Mouse (Mus musculus) CD4-positive, CD25-positive, alpha-beta regulatory T cell, adult 2 months (primary cell): ENCODE results near the gene Prrg2.

Experiments
- DNase-seq: peaks from one replicate; pipeline ENCODE4 v3.0.0-alpha.2; 2012; ENCODE audit warnings: low read depth, low spot score

Prrg2 gene

GRCm38 (mm10) chr7:45012011-45012410 is 50.5 kb downstream of the Prrg2 start:
- no peak for DNase-seq

GRCm38 (mm10) chr7:45008411-45008810 is 54.1 kb downstream of the Prrg2 start:
- DNase-seq, result no peak

DNA sequence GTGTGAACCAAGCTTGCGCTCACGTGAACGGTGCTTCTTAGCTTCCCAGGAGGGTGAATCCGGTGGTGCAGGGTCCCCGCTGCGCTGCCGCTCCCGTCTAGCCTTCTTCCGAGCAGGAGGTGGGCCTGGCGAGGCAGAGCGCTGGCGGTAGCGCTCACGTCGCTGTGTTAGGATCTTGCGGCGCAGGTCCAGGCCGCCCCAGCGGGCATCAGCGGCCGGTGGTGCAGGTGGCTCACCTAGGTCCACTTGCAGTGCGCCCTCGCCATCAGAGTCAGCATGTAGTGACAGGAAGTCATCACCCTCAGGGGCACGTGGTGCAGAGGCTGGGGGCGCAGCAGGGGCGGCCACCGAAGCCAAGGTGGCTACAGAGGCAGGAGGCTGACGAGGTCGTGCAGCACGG is 54.6 kb downstream of the Prrg2 start:
- no peak for DNase-seq

GRCm38 (mm10) chr7:45007141-45007540 is 55.3 kb downstream of the Prrg2 start:
- DNase-seq, result no peak

DNA sequence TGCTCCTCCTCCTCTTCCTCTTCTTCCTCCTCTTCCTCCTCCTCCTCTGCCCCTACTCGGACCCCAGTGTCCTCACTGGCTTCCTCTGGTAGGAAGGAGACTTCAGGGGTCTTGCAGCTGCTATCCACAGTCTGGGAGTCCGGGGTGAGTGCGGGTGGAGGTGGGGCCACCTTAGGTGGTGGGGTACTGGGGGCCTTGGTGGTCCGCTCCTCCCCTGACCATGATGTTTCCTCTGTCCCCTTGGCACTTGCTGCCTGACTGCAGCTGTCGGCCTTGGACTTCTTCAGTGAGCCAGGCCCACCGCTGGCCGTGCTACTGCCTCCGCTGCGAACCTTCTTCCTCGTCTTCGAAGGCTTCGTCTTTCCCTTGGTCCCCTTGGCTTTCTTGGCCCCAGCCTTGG is 56.0 kb downstream of the Prrg2 start:
- no peak for DNase-seq

DNA sequence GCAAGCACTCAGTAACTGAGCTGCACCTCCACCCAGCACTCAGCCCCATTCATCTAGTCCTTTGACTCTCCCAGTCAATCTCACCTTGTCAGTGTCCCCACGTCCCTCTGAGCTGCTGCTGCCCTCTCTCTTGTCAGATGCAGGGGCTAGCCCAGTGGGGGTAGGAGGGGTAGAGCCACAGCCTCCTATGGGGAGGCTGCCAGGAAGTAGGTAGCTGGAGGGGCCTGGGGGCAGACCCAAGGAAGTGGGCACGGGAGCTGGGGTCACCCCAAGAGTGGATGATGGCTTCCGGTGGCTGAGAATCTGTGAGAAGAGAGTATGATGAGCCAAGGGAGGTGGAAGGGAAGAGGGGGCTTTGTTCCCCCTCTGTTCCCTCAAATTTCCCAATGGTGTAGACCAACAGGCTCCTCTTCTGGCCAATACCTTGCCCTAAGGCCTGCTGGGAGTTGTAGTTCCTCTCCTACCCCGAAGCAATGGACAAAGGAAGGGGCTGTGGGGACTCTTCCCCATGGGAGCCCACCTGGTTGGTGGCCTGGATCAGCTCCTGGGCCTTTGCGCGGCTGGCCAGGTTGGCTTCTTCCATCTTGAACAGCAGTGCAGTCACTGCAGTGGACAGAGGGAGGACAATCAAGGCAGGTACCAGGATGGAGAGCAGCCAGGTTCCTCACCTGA is 57.0 kb downstream of the Prrg2 start:
- no peak for DNase-seq

DNA sequence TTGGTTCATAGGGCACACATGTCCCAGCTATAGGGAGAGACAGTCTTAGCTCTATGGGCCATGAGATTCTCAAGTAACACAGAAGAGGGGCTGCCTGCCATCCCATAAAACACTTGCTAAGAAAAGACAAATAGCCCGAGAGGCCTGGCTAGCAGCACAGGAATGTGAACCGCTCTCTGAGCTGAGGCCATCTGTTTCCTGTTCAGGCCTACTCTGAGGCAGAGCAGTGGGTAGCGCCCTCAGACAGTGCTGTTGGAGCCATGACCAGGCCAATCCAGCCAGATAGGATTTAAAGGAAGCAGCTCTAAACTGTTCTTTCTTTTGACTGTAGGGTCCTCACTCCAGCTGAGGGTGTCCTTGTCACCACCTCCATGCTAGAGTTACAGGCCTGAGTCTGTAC is 57.9 kb downstream of the Prrg2 start:
- DNase-seq, result no peak
